Mouse (Mus musculus): ENCODE measurements at regions not wholly inside any gene's neighbourhood (a gene's known extent, or its start where the extent isn't known, plus 50 kb on each side); places are given as distances from the start of the nearest gene placed in this dataset.

GRCm38 (mm10) chr6:135629236-135629635 lies 266.9 kb downstream of the Emp1 start:
- DNase-seq (ENCODE audit: low read depth), result no peak

DNA sequence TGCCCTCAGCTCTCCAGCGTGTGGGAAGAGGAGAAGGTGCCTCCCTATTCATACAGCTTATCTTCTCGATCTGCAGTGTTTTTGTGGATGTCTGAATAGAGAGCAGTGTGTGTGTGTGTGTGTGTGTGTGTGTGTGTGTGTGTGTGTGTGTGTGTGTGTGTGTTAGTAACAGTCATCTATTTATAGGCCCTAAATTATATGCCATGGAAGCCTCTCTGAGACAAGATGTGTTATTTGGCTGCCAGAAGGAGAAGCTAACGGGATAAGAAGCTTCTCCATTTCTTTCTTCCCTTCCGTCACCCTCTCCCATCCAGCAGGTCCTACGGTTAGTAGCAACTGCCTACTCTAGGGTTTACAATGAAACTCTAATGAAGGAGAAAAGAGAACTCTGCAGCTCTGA lies 270.3 kb downstream of the Emp1 start:
- no peak for DNase-seq (ENCODE audit: low read depth)

DNA sequence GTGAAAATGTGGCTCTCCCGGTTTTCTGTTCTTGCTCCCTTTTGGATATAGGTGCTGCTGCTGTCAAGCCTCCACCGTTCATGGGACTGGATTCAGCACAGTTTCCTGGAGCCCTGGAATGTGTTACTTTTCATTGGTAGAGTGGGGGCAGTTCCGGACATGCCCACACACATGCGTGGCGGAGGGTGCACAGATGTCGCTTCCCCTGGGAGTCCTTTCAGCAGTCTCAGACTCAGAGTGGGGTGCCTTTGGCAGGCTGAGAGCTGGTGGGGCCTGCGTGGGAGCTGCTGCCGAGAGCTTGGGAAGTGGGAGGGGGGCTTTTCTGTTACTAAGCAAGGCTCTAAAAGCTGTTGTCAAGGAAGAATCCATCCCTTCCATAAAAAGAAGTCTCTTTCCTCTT lies 274.3 kb downstream of the Emp1 start:
- DNase-seq (ENCODE audit: low read depth), result no peak

DNA sequence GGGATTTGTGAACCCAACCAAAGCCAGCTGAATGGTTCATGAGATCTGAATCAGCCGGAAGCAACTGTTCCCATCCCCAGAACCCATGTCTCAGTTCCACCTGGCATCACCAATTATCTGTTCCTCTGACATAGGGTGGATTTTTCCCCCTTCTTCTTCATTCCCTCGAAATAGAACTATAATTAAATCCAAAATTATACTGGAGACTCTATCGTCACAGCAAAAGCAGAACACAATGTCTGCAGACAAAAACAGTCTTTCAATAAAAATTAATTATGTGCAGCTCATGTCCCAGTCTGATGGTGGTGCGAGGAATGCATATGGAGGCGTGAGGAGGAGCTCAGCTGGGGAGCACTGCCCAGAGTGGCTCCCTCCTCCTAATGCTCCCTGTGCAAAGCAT lies 280.4 kb downstream of the Emp1 start:
- no peak for DNase-seq (ENCODE audit: low read depth)

DNA sequence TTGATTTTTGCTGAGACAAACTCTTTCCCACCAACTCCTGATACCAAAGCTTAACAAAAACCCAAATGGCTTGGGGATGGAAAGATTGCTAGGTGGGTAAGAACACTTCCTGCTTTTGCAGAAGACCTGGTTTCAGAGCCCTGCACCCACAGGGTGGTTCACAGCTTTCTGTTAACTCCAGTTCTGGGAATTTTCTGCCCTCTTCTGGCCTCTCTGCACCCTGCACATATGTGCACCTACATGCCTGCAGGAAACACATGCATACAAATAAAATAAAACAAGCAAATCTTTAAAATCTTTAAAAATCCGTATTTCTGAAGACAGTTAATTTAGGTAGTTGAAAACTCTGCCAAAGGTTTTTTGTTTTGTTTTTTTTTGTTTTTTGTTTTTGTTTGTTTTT lies 283.8 kb downstream of the Emp1 start:
- DNase-seq (ENCODE audit: low read depth), result no peak

GRCm38 (mm10) chr6:135653002-135653401 lies 290.7 kb downstream of the Emp1 start:
- DNase-seq (ENCODE audit: low read depth), result no peak

GRCm38 (mm10) chr6:135662386-135662785 lies 300.0 kb downstream of the Emp1 start:
- no peak for DNase-seq (ENCODE audit: low read depth)

DNA sequence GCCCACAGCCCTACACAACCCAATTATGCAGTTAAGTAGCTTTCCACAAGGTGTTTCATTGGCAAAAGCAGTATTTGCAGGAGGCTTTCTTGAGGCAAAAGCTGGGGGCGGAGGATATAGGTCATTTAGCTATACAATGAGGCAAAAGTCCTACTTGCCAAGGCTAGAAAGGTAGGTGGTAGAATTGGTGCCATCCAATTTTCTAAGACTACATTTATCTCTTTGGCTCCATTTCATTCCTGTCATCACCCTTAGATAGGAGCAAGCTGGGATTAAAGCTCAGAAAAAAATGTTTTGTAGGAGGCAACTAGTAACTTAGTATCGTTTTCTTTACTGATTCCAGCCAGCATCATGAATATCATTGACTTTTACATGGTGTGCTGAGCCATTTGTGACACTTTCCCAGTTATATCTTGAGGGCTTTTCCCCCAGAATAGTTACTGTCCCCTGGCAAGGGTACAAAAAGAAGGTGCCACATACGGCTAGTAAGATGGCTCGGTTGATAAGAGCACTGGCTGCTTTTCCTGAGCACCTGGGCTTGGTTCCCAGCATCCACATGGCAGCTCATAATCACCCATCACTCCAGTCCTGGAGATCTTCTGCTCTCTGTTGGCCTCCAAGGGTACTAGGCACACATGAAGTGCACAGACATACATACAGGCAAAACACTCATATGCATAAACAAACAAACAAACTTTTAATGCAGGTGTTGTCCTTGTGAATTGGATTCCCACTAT lies 300.6 kb downstream of the Emp1 start:
- DNase-seq (ENCODE audit: low read depth), result no peak
